Mouse (Mus musculus): Measurements from ENCODE around the gene Cldn10.

Gene Cldn10

DNA sequence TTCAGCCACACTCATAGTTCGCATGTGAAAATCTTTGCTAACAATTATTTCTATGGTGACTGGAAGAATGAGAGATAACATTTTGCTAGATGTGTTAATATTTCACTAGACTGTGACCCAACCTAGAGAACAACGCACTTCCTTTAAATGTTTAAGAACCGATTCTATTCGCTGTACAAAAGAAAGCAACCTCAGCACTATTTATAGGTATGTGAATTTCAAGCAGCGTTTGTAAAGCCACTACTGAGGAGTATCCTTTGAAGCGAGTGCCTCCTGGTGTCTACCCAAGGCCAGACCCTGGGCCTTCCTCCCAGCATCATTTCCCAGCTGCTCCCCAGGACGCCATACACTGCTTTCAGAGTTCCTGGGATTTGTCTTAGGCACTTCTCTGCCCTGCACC, 132.9 kb downstream of the Cldn10 start:
- DNase-seq = no peak

GRCm38 (mm10) chr14:118922251-118922650, 134.5 kb downstream of the Cldn10 start:
- DNase-seq = no peak

GRCm38 (mm10) chr14:118922667-118923184, 135.0 kb downstream of the Cldn10 start:
- DNase-seq = no peak

All from kidney, adult 8-10 months (tissue).